Mouse (Mus musculus) cerebellum, postnatal 25 days (tissue): ENCODE data around the gene Gm40193.

Experiments
- DNase-seq, 2 experiments: peaks; one replicate each; pipeline ENCODE4 v3.0.0; 2021; ENCODE audit warnings: mixed read lengths in 2 of 2

Gm40193 gene

DNA sequence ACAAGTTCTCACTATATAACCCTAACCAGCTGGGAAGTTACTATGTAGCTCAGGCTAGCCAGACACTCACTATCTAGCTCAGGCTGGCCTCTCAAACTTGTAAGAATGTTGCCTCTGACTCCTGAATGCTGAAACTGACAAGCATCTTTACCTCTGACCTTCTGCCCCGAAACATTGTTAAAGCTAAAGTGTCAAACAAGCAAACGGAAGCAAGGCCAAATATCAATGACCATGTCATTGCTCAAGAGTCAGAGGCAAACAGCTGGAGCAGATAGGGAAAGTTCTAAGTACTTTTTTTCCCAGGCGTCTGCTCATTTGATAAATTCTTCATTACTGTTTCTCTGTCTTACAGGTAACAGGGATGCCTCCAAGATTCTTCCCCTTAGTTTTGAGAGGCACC, 30.7 kb downstream of the Gm40193 start:
- DNase-seq = no peak

DNA sequence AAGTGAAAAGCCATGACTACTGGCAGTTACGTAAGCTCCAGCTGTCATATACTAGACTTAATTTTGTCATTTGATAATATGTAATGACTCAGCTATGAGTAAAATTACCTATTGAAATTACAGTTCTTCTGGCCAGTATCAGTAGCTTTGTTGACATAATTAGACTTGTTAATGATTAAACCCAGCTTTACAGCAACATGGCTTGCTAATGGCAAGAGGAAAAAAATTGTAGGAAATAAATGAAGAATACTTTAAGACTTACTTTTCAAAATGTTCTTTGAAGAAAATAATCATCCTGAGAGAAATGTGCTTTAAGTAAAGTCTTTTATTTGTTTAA, 32.3 kb downstream of the Gm40193 start:
- DNase-seq = no peak

DNA sequence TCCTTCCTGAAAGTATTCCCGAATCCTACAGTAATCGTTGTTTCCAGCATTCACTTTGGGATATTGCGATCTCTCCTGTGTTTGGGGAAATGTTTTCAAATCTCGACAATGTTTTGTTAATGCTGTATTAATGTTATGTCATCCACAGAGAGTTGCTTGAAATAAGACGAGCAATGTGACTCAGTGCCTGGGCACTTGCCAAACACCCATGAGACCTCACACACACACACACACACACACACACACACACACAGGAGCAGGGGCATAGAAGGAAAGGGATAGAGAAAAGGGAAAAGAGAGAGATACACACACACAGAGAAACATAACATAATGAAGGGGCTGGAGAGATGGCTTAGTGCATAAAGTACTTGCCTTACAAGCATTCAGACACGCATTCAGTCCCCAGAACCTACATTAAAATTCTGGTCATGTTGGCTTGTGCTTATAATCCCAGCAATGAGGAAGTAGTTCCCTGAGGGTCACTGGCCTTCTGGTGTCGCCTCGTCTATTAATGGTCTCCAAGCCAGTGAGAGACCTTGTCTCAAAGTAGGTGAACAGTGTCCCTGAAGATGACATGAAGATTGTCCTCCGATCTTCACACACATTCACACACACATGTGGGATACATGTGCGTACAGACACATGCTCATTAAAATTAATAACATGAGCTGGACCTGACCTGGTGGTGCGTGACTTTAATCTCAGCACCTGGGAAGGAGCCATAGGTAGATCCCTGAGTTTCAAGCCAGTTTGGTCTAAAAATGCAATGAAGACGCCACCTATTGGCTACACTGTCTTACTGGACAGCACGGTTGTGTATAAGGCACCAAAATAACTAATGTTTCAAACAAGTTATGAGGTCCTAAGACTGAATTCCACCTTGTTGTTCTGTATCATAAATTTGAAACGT, 32.9 kb downstream of the Gm40193 start:
- DNase-seq = peak in 1 of 2 experiments; percentile 20

DNA sequence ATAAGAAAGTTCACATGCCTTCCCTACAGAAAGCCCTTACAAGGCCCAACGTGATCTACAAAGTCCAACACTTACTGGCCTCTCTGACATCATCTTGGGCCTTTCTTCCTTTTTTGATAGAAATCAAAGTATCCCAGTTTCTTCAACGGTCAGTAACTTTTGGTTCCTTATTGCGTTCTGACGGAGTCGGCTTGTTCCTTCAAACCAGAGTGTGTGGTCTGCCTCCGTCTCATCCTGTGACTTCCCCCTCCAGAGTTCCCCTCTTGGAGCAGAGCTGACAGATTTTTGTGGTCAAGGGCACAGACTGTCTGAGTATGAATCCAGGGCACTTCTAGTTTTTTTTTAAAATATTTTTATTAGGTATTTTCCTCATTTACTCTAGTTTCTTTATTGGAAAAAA, 43.1 kb downstream of the Gm40193 start:
- DNase-seq = no peak

DNA sequence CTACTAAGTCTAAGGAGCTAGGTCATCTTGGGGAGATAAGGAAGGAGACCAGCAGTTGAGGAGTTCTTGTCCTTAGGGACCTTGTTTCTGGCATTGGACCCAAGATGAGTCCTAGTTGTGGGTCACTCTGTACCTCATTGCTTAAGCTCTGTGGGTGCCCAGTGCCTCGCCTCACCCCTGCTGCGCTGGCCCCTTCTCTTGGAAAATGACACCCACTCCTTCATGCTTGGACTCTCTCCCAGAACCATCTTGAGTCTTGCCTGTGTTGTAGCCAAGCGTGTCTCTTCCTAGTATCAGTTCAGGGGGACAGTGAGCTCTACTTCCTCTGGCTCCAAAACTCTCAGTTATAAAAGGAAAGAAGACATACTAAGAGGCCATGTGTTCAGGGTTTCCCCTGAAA, 43.6 kb downstream of the Gm40193 start:
- DNase-seq = no peak

DNA sequence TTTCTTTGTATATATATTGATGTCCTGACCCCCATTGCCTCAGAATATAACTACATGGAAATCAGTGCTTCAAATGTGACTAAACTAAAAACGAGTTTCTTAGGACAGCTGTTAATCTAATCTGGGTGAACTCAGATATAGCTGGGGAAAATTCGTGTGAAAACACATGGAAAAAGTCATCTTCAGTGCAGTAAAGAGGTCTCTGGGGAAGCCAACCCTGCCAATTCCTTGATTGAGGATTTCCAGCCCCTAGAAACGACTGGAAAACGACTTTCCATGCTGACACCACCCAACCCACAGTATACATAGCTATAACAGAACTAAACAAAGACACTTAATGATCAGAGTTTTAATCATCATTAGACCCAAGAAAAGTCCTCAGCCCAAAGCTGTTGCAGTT, 44.9 kb downstream of the Gm40193 start:
- no peak for DNase-seq

DNA sequence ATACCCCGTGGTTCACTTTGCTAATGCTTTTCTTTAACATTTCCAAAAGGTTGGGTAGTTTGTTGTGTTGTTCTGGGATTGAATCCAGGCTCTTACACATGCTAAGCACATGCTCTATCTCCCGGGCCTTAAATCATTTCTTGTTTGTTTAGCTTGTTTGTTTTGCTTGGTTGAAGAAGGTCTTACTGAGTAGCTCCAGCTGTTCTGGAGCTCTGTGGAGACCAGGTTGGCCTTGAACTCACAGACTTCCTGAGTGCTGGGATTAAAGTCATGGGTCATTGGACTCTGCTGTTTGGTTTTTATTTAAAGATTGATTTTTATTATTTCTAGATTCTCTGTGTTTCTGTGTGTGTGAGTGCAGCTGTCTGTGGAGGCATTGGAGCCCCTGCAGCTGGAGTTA, 47.2 kb downstream of the Gm40193 start:
- no peak for DNase-seq
